Mouse (Mus musculus): ENCODE data around the gene Dtl. TPM values are rescaled to one million over a fixed set of nuclear protein-coding genes. Genes with fewer than 3 reads are reported as not detected.

Dtl gene
- polyA plus RNA-seq, 2 experiments: 30.0 to 42.9 TPM

DNA sequence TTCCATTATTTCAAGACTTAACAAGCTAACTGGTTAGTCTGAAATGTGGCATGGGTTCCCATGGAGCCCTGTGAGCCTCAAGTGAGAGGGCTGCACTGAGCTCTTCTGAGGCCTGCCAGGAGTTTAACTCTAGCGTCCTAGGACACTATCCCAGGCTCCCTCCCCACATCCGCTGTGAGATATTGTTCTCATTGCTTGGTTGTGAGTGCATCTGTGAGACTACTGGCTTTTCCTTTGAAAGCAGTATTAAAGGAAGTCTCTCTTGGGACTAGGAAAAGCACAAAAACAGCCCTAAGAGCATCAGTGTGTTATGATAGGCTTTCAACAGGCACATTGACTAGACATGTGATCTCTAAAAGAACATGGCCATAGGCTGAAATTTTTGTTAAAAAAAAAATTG lies 40.4 kb downstream of the Dtl start:
- Histone ChIP-seq H3K4me2 (replicated peaks; ENCODE audit: low read depth, low read length, severe bottlenecking) (no peak overlapping the region), H3K9me3 (ENCODE audit: control insufficient read depth, low read length) (no peaks in the 10 kb centered on the region), H3K4me3 (replicated peaks; ENCODE audit: low read length) (no peak overlapping the region), H3K9ac (ENCODE audit: low read depth, low read length, severe bottlenecking) (no peak overlapping the region), H3K27me3 (ENCODE audit: control insufficient read depth, insufficient read depth, low read length) (no peaks in the 10 kb centered on the region), H3K4me1 (ENCODE audit: control insufficient read depth, insufficient read depth, low read length) (no peaks in the 10 kb centered on the region), H3K36me3 (ENCODE audit: control insufficient read depth, insufficient read depth, low read length) (peaks cover 24% of the 10 kb centered on the region), H3K27ac (replicated peaks; ENCODE audit: low read depth, low read length) (no peak overlapping the region)
- WGBS: 56% methylated on average over 2 of the region's 2 CpGs
- ATAC-seq (ENCODE audit: low FRiP score, low read depth) (no peak), DNase-seq (ENCODE audit: low spot score) (no peak)
- no peak for TF ChIP-seq POLR2A (IDR thresholded peaks at IDR 0.05; ENCODE audit: borderline replicate concordance, extremely low read depth, insufficient read depth, insufficient read length)

DNA sequence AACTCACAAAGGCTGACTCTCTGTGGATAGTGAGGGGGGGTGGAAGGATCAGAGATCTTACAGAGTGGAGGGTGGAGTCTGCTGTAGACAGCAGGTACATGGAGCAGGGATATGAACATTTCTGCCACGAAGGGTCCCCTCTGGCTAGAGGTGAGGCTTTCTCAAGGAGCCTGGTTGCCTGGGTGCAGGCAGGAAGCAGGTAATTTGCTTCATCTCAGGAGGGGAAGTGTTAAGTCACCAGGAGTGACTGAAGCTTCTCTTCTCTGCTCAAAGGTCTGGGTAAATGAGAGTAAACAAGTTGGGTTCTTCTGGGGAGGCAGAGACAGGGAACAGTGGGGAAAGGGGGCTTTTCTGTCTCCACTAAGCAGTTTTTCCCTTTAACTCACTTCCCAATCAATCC lies 44.3 kb downstream of the Dtl start:
- Histone ChIP-seq H3K27me3 (ENCODE audit: control insufficient read depth, insufficient read depth, low read length) (no peaks in the 10 kb centered on the region), H3K9me3 (ENCODE audit: control insufficient read depth, low read length) (no peaks in the 10 kb centered on the region), H3K4me3 (replicated peaks; ENCODE audit: low read length) (no peak overlapping the region), H3K4me1 (ENCODE audit: control insufficient read depth, insufficient read depth, low read length) (no peaks in the 10 kb centered on the region), H3K9ac (ENCODE audit: low read depth, low read length, severe bottlenecking) (no peak overlapping the region), H3K4me2 (replicated peaks; ENCODE audit: low read depth, low read length, severe bottlenecking) (no peak overlapping the region), H3K27ac (replicated peaks; ENCODE audit: low read depth, low read length) (no peak overlapping the region), H3K36me3 (ENCODE audit: control insufficient read depth, insufficient read depth, low read length) (peaks cover 5% of the 10 kb centered on the region)
- WGBS: 31% methylated on average over 1 of the region's 1 CpGs
- DNase-seq (ENCODE audit: low spot score) (no peak), ATAC-seq (ENCODE audit: low FRiP score, low read depth) (no peak)
- no peak for TF ChIP-seq POLR2A (IDR thresholded peaks at IDR 0.05; ENCODE audit: borderline replicate concordance, extremely low read depth, insufficient read depth, insufficient read length)

GRCm38 (mm10) chr1:191529406-191529805 lies 45.9 kb downstream of the Dtl start:
- 39% methylated on average over 2 of the region's 2 CpGs for WGBS
- ATAC-seq (ENCODE audit: low FRiP score, low read depth): no peak
- Histone ChIP-seq H3K4me1 (ENCODE audit: control insufficient read depth, insufficient read depth, low read length) (no peaks in the 10 kb centered on the region), H3K4me2 (replicated peaks; ENCODE audit: low read depth, low read length, severe bottlenecking) (no peak overlapping the region), H3K27ac (replicated peaks; ENCODE audit: low read depth, low read length) (no peak overlapping the region), H3K9me3 (ENCODE audit: control insufficient read depth, low read length) (no peaks in the 10 kb centered on the region), H3K36me3 (ENCODE audit: control insufficient read depth, insufficient read depth, low read length) (no peaks in the 10 kb centered on the region), H3K9ac (ENCODE audit: low read depth, low read length, severe bottlenecking) (no peak overlapping the region), H3K4me3 (replicated peaks; ENCODE audit: low read length) (no peak overlapping the region), H3K27me3 (ENCODE audit: control insufficient read depth, insufficient read depth, low read length) (no peaks in the 10 kb centered on the region)
- peak; percentile 20 for DNase-seq (ENCODE audit: low spot score)
- no peak for TF ChIP-seq POLR2A (IDR thresholded peaks at IDR 0.05; ENCODE audit: borderline replicate concordance, extremely low read depth, insufficient read depth, insufficient read length)

DNA sequence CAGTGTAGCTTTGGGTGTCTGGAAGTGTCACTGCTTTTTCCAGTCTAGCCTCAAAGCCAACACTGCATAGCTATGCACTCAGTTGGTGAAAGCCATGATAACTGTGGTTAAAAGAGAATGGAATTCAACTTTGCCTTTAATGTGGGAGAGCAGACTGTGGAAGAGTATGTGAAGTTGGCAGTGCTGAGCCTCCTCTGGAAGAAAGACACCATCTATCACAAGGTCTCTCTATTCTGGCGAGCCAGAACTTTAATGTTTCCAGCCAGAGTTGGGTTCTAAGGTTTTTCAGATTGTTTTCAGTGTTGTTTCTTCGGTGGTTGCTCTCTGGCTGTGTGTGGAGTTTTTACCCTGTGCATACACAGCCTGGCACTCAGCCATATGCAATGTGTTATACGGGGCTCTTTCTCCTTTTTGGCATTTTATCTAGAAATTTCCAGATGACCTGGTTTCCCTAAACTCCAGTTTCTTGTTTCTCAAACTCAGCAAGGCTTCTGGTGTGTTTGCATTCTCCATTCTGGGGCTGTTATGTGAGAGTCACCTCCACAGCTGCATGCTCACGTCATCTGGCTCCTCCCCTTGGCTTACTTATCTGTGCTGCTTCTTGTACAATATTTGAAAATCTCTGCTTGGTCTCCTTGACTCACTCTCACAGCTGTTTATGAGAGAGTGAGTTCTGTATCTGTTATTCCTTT lies 47.3 kb downstream of the Dtl start:
- 51% methylated on average over 4 of the region's 4 CpGs for WGBS
- no peak overlapping the region for H3K4me2 ChIP-seq (replicated peaks; ENCODE audit: low read depth, low read length, severe bottlenecking)
- H3K9ac ChIP-seq (ENCODE audit: low read depth, low read length, severe bottlenecking): no peak overlapping the region
- peak; percentile 64 for DNase-seq (ENCODE audit: low spot score)
- no peaks in the 10 kb centered on the region for H3K9me3 ChIP-seq (ENCODE audit: control insufficient read depth, low read length)
- ATAC-seq (ENCODE audit: low FRiP score, low read depth): peak; percentile 69; the same call in 1 of the 2 replicates
- TF ChIP-seq POLR2A (IDR thresholded peaks at IDR 0.05; ENCODE audit: borderline replicate concordance, extremely low read depth, insufficient read depth, insufficient read length): no peak
- H3K4me1 ChIP-seq (ENCODE audit: control insufficient read depth, insufficient read depth, low read length): no peaks in the 10 kb centered on the region
- no peak overlapping the region for H3K4me3 ChIP-seq (replicated peaks; ENCODE audit: low read length)
- no peak overlapping the region; the same call in 1 of the 2 replicates for H3K27ac ChIP-seq (replicated peaks; ENCODE audit: low read depth, low read length)
- H3K36me3 ChIP-seq (ENCODE audit: control insufficient read depth, insufficient read depth, low read length): no peaks in the 10 kb centered on the region
- H3K27me3 ChIP-seq (ENCODE audit: control insufficient read depth, insufficient read depth, low read length): no peaks in the 10 kb centered on the region

DNA sequence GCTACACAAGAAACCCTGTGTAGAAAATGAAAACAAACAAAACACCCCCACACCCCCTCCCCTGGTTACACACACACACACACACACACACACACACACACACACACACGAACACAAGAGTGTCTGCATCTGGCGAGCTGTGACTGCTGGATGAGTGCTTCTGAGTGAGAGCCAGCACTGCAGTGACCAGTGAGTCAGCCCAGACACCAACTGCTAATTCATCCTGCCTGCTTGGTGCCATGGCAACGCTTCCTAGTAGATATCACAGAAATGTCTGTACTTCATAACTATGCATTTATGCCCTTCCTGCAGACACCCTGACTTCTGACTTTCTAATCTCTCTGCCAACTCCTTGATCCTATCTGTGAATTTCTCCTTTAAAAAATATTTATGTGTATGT lies 48.3 kb downstream of the Dtl start:
- no peak overlapping the region for H3K4me3 ChIP-seq (replicated peaks; ENCODE audit: low read length)
- no peaks in the 10 kb centered on the region for H3K9me3 ChIP-seq (ENCODE audit: control insufficient read depth, low read length)
- no peaks in the 10 kb centered on the region for H3K36me3 ChIP-seq (ENCODE audit: control insufficient read depth, insufficient read depth, low read length)
- no peak for ATAC-seq (ENCODE audit: low FRiP score, low read depth)
- no peak for TF ChIP-seq POLR2A (IDR thresholded peaks at IDR 0.05; ENCODE audit: borderline replicate concordance, extremely low read depth, insufficient read depth, insufficient read length)
- H3K4me1 ChIP-seq (ENCODE audit: control insufficient read depth, insufficient read depth, low read length): no peaks in the 10 kb centered on the region
- no peak overlapping the region for H3K4me2 ChIP-seq (replicated peaks; ENCODE audit: low read depth, low read length, severe bottlenecking)
- H3K27ac ChIP-seq (replicated peaks; ENCODE audit: low read depth, low read length): no peak overlapping the region
- no peak overlapping the region for H3K9ac ChIP-seq (ENCODE audit: low read depth, low read length, severe bottlenecking)
- no peak for DNase-seq (ENCODE audit: low spot score)
- H3K27me3 ChIP-seq (ENCODE audit: control insufficient read depth, insufficient read depth, low read length): no peaks in the 10 kb centered on the region
- 74% methylated on average over 3 of the region's 3 CpGs for WGBS

All from limb, embryonic 14.5 days (tissue).